Mouse (Mus musculus) urinary bladder, postnatal 10 days (tissue): ENCODE results near the gene Selenov.

ENCODE experiments used
- DNase-seq: peaks from one replicate; pipeline ENCODE4 v3.0.0; 2022; ENCODE audit warnings: low spot score

Selenov gene

GRCm38 (mm10) chr7:28290638-28291590 is at the start of gene Selenov:
Selenov (minus strand) TSS chr7:28291186.
- no peak for DNase-seq

DNA sequence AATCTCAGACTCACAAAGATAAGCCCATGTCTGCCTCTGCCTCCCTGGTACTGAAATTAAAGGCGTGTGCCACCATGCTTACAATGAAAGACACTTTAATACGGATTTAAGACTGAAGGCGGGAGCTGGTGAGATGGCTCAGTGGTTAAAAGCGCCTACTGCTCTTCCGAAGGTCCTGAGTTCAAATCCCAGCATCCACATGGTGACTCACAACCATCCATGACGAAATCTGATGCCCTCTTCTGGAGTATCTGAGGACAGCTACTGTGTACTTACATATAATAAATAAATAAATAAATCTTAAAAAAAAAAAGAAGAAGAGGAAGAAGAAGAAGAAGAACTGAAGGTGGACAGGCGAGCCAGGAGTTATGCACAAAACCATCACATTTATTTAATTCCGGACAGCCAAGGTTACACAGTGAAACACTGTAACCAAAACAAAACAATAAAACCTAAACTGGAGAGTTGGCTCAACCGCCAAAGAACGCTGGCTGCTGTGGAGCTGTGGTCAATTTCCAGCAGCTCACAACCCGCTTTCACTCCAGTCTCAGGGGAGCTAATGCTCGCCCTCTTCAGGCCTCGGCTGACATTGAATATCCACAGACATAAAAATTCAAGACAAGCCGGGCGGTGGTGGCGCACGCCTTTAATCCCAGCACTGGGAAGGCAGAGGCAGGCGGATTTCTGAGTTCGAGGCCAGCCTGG is 48.4 kb upstream of the Selenov start:
- no peak for DNase-seq

GRCm38 (mm10) chr7:28338108-28338998 is 47.4 kb upstream of the Selenov start, which contains the start of gene Supt5:
Supt5 (minus strand) TSS chr7:28338746.
- peak; percentile 91 for DNase-seq

GRCm38 (mm10) chr7:28335471-28335870 is 44.5 kb upstream of the Selenov start:
- DNase-seq: no peak

DNA sequence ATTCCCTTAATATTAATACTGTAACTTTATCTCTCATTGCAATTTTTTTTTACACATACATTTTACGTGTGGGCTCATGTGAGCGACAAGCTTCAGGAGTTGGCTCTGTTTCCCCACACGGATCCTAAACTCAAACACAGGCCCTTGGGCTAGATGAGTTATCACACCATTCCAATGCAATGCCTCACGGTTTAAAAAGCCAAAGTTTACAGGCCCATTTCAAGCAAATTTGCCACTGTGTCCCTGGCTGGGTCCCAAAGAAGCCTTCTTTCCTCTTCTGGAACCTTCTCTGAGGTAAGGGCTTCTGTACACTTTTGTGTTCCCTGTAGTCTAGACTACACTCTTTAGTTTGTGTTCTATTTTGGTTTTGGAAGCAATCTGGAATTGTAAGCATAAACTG is 43.5 kb upstream of the Selenov start:
- DNase-seq: no peak

GRCm38 (mm10) chr7:28328260-28328659 is 37.3 kb upstream of the Selenov start:
- no peak for DNase-seq

DNA sequence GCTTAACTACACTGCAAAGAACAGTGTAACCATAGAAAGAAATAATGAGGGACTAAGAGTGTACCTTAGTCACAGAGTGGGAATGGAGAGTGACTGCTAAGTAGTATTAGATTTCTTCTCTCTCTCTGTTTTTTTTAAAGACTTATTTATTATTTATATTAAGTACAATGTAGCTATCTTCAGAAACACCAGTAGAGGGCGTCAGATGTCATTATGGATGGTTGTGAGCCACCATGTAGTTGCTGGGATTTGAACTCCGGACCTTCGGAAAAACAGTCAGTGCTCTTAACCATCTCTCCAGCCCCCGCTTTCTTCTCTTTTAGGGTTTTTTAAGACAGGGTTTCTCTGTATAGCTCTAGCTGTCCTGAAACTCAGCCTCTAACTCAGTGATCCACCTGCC is 35.5 kb upstream of the Selenov start:
- DNase-seq: no peak

GRCm38 (mm10) chr7:28325293-28325692 is 34.3 kb upstream of the Selenov start:
- DNase-seq: no peak

DNA sequence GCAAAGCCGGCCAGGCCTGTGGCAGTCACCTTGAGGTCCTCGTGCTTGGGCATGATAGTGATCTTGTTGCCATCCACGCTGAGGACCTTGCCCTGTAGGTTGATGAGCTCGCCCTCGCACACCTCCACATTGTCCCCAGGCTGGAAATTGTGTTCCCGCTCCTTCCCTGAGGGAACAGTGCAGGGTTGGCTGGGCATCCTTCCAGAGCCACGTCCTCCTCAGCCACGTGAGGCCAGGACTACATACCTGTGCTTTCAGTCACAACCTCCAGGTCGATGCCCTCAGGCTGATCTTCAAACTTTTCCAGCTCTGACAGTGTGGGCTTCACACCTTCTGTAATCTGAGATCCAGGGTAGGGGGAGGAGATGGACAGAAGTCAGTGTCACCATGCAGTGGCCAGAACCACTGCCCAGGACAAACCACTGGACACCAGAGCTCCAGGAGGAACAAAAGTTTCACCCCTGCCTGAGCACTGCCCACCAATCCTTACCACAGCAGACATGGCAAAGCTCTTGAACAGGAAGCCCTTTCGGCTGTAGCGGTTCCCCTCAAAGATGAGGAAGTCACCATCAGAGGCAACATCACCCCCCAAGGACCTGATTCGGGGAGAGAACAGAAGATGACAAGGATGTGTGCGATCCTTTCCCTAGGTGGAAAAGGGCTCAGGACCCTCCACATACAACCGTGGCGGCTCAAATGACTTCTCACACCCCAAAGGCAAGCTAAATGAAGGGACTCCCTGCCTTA is 31.2 kb upstream of the Selenov start:
- DNase-seq: no peak

DNA sequence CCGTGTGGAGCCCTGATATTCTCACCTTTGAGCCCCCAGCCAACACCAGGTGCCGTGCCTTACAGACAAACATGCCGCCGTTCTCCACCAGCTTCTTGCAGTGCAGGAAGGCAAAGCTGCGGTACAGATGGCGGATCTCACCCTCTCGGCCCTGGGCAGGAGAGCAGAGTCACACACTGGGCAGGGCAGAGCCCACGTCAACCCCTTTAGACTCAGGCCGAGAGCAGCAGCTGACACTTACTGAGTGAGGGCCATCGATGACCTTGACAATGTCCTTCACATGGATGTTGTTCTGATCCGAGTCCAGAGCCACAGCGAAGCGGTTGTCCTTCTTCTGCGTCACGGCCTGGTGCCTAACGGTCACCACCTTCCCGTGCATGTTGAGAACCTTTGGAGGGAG is 27.7 kb upstream of the Selenov start:
- DNase-seq: no peak

- no peak for DNase-seq
Observed at GRCm38 (mm10) chr7:28318036-28318435, 27.1 kb upstream of the Selenov start.

GRCm38 (mm10) chr7:28311926-28312543 is 21.0 kb upstream of the Selenov start, which contains the start of gene Timm50:
Timm50 (minus strand) TSS chr7:28312072.
- peak; percentile 94 for DNase-seq

DNA sequence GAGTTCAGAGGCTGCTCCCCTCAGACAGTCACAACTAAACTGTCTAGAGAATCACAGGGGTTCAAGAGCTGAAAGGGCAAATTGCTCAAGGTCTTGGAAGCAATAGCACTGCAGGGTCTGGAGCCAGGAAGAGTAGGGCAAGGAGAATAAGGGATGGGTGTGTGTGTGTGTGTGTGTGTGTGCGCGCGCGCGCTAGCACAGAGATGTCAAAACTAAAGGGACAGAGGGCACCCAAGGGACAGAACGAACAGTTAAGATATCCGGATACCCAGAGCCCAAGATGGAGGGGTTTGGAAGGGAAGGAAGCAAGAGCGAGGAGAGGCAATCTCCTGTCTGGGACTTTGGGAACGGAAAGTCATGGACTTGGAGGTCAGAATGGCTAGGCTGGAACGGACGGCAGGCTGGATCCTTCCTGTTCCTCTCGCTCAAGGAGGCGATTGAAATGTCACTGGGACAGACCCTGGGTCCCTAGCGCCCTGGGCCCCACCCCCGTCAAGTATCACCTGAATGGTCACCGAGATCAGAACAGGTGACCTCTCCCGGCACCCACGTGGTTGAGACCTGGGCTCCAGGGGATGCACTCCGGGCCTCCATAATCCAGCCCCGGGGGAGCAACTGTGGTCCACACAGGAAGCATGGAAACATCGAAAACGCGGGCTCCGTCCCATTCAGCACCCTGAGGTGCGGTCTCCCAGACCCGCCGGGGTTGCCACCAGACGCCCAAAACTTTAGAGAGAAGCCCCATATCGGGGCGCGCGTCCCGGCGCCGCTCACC is 20.4 kb upstream of the Selenov start:
- no peak for DNase-seq

- DNase-seq: no peak
Observed at GRCm38 (mm10) chr7:28309737-28310136, 18.8 kb upstream of the Selenov start.

GRCm38 (mm10) chr7:28306216-28306615 is 15.2 kb upstream of the Selenov start:
- no peak for DNase-seq

DNA sequence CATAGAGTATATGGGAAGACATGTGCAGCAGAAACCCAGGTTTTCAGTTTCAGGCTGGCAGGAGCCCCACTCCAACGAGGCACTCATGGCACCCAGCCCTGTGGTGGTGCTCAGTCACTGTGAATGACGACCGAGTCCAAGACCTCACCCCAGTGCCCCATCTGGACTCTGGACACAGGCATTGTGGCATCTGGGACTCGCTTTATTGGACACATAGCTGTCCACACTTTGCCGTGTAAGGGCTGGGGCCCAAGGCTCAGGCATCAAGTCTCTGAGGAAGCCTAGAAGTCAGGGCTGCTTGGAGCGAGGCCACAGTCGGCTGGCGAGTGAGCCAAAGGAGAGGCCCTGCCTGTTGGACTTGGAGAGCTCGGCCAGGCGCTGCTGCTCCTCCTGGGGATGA is 14.7 kb upstream of the Selenov start:
- DNase-seq: no peak

GRCm38 (mm10) chr7:28301616-28302433 is 10.8 kb upstream of the Selenov start, which contains the start of gene Dll3:
Dll3 (minus strand) TSS chr7:28302238.
- no peak for DNase-seq

DNA sequence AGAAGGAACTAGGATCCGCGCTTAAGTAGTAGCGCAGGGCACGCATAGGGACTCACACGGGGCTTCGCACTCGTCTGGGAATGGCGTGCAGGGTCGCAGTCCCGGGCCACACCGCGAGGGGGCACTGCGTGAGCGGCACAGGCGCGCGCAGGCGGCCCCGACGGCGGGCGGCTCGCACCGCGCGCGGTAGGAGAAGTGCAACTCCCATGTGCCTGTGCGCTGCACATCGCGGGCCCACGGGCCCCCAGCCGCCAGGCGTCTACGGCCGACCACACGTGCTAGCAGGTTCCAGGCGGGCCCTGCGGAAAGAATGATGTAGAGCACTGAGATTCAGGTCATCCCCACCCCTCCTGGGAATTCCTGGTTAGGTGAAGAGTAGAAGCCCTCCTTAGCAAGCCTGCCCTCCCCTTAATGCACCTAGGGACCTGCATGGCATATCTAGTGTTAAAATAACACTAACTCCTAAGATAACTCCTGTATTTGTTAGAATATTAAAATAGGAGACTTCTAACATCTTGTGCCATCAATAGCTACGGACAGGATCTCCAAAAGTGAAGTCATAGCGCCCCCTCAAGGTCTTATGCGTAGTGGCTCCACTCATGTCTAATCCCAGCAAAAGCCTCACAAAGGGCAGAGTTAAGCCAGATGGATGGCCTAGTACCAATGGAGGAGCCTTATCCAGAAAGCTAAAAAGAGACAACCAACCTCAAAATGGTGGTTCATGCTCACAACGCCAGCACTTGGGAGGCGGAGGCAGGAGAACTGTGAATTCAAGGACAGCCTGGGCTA is 8.0 kb upstream of the Selenov start:
- no peak for DNase-seq
